Mouse (Mus musculus): ENCODE results near the gene Ccn2. TPM values are rescaled to one million over a fixed set of nuclear protein-coding genes. Genes with fewer than 3 reads are reported as not detected.

Ccn2 gene
- polyA plus RNA-seq, 1 experiment from 2014 or later, result 4.0 TPM

GRCm38 (mm10) chr10:24634288-24634687 lies 39.0 kb downstream of the Ccn2 start:
- H3K4me3 ChIP-seq, result no peak overlapping the region
- no peak overlapping the region for H3K4me2 ChIP-seq
- H3K4me1 ChIP-seq (replicated peaks), result no peaks in the 10 kb centered on the region
- H3K27ac ChIP-seq (replicated peaks), result no peak overlapping the region
- no peaks in the 10 kb centered on the region for H3K9me3 ChIP-seq
- H3K27me3 ChIP-seq, result no peaks in the 10 kb centered on the region
- ATAC-seq (ENCODE audit: low FRiP score, low read depth), result no peak
- 82% methylated on average over 9 of the region's 9 CpGs for WGBS
- H3K9ac ChIP-seq, result no peak overlapping the region
- no peaks in the 10 kb centered on the region for H3K36me3 ChIP-seq

GRCm38 (mm10) chr10:24635331-24635815 lies 40.1 kb downstream of the Ccn2 start:
- Histone ChIP-seq H3K36me3 (no peaks in the 10 kb centered on the region), H3K9ac (no peak overlapping the region), H3K4me1 (replicated peaks) (no peaks in the 10 kb centered on the region), H3K27me3 (no peaks in the 10 kb centered on the region), H3K27ac (replicated peaks) (no peak overlapping the region), H3K4me3 (no peak overlapping the region), H3K9me3 (no peaks in the 10 kb centered on the region), H3K4me2 (no peak overlapping the region)
- WGBS, result 87% methylated on average over 11 of the region's 11 CpGs
- no peak for ATAC-seq (ENCODE audit: low FRiP score, low read depth)

- no peak overlapping the region for H3K9ac ChIP-seq
- no peaks in the 10 kb centered on the region for H3K36me3 ChIP-seq
- no peak overlapping the region for H3K4me3 ChIP-seq
- H3K4me1 ChIP-seq (replicated peaks), result no peaks in the 10 kb centered on the region
- H3K9me3 ChIP-seq, result no peaks in the 10 kb centered on the region
- H3K4me2 ChIP-seq, result no peak overlapping the region
- H3K27me3 ChIP-seq, result no peaks in the 10 kb centered on the region
- no peak for ATAC-seq (ENCODE audit: low FRiP score, low read depth)
- no peak overlapping the region for H3K27ac ChIP-seq (replicated peaks)
- WGBS, result 93% methylated on average over 10 of the region's 10 CpGs
Observed at GRCm38 (mm10) chr10:24635884-24636283, 40.6 kb downstream of the Ccn2 start.

GRCm38 (mm10) chr10:24636986-24637385 lies 41.7 kb downstream of the Ccn2 start:
- H3K27me3 ChIP-seq, result no peaks in the 10 kb centered on the region
- no peak for ATAC-seq (ENCODE audit: low FRiP score, low read depth)
- H3K9ac ChIP-seq, result no peak overlapping the region
- no peaks in the 10 kb centered on the region for H3K4me1 ChIP-seq (replicated peaks)
- H3K9me3 ChIP-seq, result no peaks in the 10 kb centered on the region
- H3K36me3 ChIP-seq, result no peaks in the 10 kb centered on the region
- no peak overlapping the region for H3K4me3 ChIP-seq
- H3K27ac ChIP-seq (replicated peaks), result no peak overlapping the region
- no peak overlapping the region for H3K4me2 ChIP-seq
- 78% methylated on average over 2 of the region's 2 CpGs for WGBS

- Histone ChIP-seq H3K4me2 (no peak overlapping the region), H3K4me3 (no peak overlapping the region), H3K36me3 (no peaks in the 10 kb centered on the region), H3K4me1 (replicated peaks) (no peaks in the 10 kb centered on the region), H3K27ac (replicated peaks) (no peak overlapping the region), H3K27me3 (no peaks in the 10 kb centered on the region), H3K9ac (no peak overlapping the region), H3K9me3 (no peaks in the 10 kb centered on the region)
- 66% methylated on average over 10 of the region's 10 CpGs for WGBS
- no peak for ATAC-seq (ENCODE audit: low FRiP score, low read depth)
Observed at GRCm38 (mm10) chr10:24638306-24639070, 43.2 kb downstream of the Ccn2 start.

GRCm38 (mm10) chr10:24639596-24639995 lies 44.4 kb downstream of the Ccn2 start:
- Histone ChIP-seq H3K4me1 (replicated peaks) (no peaks in the 10 kb centered on the region), H3K4me3 (no peak overlapping the region), H3K4me2 (no peak overlapping the region), H3K9ac (no peak overlapping the region), H3K27ac (replicated peaks) (no peak overlapping the region), H3K9me3 (no peaks in the 10 kb centered on the region), H3K36me3 (no peaks in the 10 kb centered on the region), H3K27me3 (no peaks in the 10 kb centered on the region)
- ATAC-seq (ENCODE audit: low FRiP score, low read depth), result no peak
- WGBS, result 66% methylated on average over 7 of the region's 7 CpGs

- no peak overlapping the region for H3K27ac ChIP-seq (replicated peaks)
- no peaks in the 10 kb centered on the region for H3K9me3 ChIP-seq
- ATAC-seq (ENCODE audit: low FRiP score, low read depth), result no peak
- 80% methylated on average over 6 of the region's 6 CpGs for WGBS
- H3K4me2 ChIP-seq, result no peak overlapping the region
- H3K36me3 ChIP-seq, result no peaks in the 10 kb centered on the region
- H3K9ac ChIP-seq, result no peak overlapping the region
- no peaks in the 10 kb centered on the region for H3K27me3 ChIP-seq
- H3K4me3 ChIP-seq, result no peak overlapping the region
- no peaks in the 10 kb centered on the region for H3K4me1 ChIP-seq (replicated peaks)
Observed at GRCm38 (mm10) chr10:24640186-24640875, 45.1 kb downstream of the Ccn2 start.

GRCm38 (mm10) chr10:24641416-24642140 lies 46.3 kb downstream of the Ccn2 start:
- 73% methylated on average over 14 of the region's 14 CpGs for WGBS
- Histone ChIP-seq H3K9me3 (no peaks in the 10 kb centered on the region), H3K9ac (no peak overlapping the region), H3K4me2 (no peak overlapping the region), H3K27ac (replicated peaks) (no peak overlapping the region), H3K4me1 (replicated peaks) (no peaks in the 10 kb centered on the region), H3K4me3 (no peak overlapping the region), H3K36me3 (no peaks in the 10 kb centered on the region), H3K27me3 (no peaks in the 10 kb centered on the region)
- ATAC-seq (ENCODE audit: low FRiP score, low read depth), result no peak

- Histone ChIP-seq H3K4me3 (no peak overlapping the region), H3K9ac (no peak overlapping the region), H3K4me2 (no peak overlapping the region), H3K36me3 (no peaks in the 10 kb centered on the region), H3K27ac (replicated peaks) (no peak overlapping the region), H3K4me1 (replicated peaks) (no peaks in the 10 kb centered on the region), H3K27me3 (no peaks in the 10 kb centered on the region), H3K9me3 (no peaks in the 10 kb centered on the region)
- WGBS, result 88% methylated on average over 11 of the region's 11 CpGs
- ATAC-seq (ENCODE audit: low FRiP score, low read depth), result no peak
Observed at GRCm38 (mm10) chr10:24642796-24643580, 47.7 kb downstream of the Ccn2 start.

- Histone ChIP-seq H3K27me3 (no peaks in the 10 kb centered on the region), H3K27ac (replicated peaks) (no peak overlapping the region), H3K4me2 (no peak overlapping the region), H3K4me3 (no peak overlapping the region), H3K9me3 (no peaks in the 10 kb centered on the region), H3K4me1 (replicated peaks) (no peaks in the 10 kb centered on the region), H3K36me3 (no peaks in the 10 kb centered on the region), H3K9ac (no peak overlapping the region)
- WGBS, result 96% methylated on average over 8 of the region's 8 CpGs
- ATAC-seq (ENCODE audit: low FRiP score, low read depth), result no peak
Observed at GRCm38 (mm10) chr10:24645169-24645568, 49.9 kb downstream of the Ccn2 start.

All from hindbrain, embryonic 15.5 days (tissue).